Mouse (Mus musculus) kidney, embryonic 15.5 days (tissue): ENCODE data around the gene Rnf113a2. TPM values are rescaled to one million over a fixed set of nuclear protein-coding genes. Genes with fewer than 3 reads are reported as not detected.

ENCODE experiments used
- ATAC-seq: fragments of 200-750 bp; cut with Nextera tagmentation; replicated peaks from 2 replicates; pipeline ENCODE4 v1.8.0; 2017; ENCODE audit warnings: moderate TSS enrichment; ENCODE audit not compliant: low FRiP score
- H3K27ac ChIP-seq: fragments of 300-500 bp; sonication (generic); 2 replicates; pipeline ENCODE4 v1.5.1; 2015; ENCODE audit warnings: mild to moderate bottlenecking, inconsistent platforms
- H3K27me3 ChIP-seq: fragments of 300-500 bp; sonication (generic); 2 replicates; pipeline ENCODE4 v1.6.1; 2015; ENCODE audit warnings: inconsistent platforms
- H3K36me3 ChIP-seq: fragments of 300-500 bp; sonication (generic); 2 replicates; pipeline ENCODE4 v1.6.1; 2015; ENCODE audit warnings: inconsistent platforms
- H3K4me1 ChIP-seq: fragments of 300-500 bp; sonication (generic); 2 replicates; pipeline ENCODE4 v1.6.1; 2015; ENCODE audit warnings: inconsistent platforms
- H3K4me2 ChIP-seq: fragments of 300-500 bp; sonication (generic); 2 replicates; pipeline ENCODE4 v1.6.1; 2015; ENCODE audit warnings: moderate library complexity, mild to moderate bottlenecking, inconsistent platforms
- H3K4me3 ChIP-seq: fragments of 300-500 bp; sonication (generic); replicated peaks from 2 replicates; pipeline ENCODE4 v1.5.1; 2015; ENCODE audit warnings: mild to moderate bottlenecking, inconsistent platforms
- H3K9ac ChIP-seq: fragments of 300-500 bp; sonication (generic); 2 replicates; pipeline ENCODE4 v1.6.1; 2015; ENCODE audit warnings: mild to moderate bottlenecking, inconsistent platforms
- H3K9me3 ChIP-seq: fragments of 300-500 bp; sonication (generic); replicated peaks from 2 replicates; pipeline ENCODE4 v1.6.1; 2016; ENCODE audit warnings: inconsistent platforms
- whole genome bisulfite sequencing: fragments of 180-500 bp; shearing (Covaris S2); methylation state at CpG from one replicate; pipeline ENCODE4 v1.1.7; 2015; ENCODE audit warnings: mixed read lengths; 5-methylcytosine and 5-hydroxymethylcytosine counted together
- polyA plus RNA-seq: library from polyadenylated mRNA; unstranded; fragments of >200 nt; fragmentation: Nextera tagmentation; extraction: Ambion mirVana; gene quantifications from 2 replicates; pipeline ENCODE4 v1.2.1, GENCODE M21; 2015

Gene Rnf113a2
- polyA plus RNA-seq, 1 experiment from 2014 or later = 23.8 TPM

- Histone ChIP-seq H3K9ac (no peak overlapping the region), H3K4me3 (no peak overlapping the region), H3K9me3 (no peaks in the 10 kb centered on the region), H3K4me1 (peaks cover 11% of the 10 kb centered on the region), H3K27ac (no peak overlapping the region), H3K4me2 (no peak overlapping the region), H3K27me3 (no peaks in the 10 kb centered on the region), H3K36me3 (peaks cover 42% of the 10 kb centered on the region)
- ATAC-seq = no peak
- 94% methylated on average over 3 of the region's 3 CpGs for whole genome bisulfite sequencing
Observed at GRCm38 (mm10) chr12:84456911-84457310, 39.9 kb downstream of the Rnf113a2 start.

DNA sequence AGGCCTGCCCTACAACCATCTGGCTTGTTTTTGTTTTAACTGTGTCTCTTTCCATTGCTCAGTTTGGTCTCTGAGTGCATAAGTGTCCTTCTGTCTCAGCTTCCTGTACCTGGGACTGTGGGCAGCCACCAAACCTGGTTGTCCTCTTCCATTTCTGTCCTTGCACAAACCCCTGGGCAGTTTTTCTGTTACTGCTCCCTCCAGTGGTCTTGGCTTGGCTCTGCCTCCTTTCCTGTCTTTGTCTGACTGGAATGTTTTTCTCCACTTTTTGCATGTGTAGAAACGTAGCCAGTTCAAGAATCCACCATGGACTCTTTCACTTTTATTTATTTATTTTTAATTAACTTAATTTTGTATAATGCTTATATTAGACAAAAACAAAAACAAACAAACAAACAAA lies 42.8 kb downstream of the Rnf113a2 start:
- WGBS = 67% methylated on average over 1 of the region's 1 CpGs
- Histone ChIP-seq H3K4me3 (no peak overlapping the region), H3K27me3 (no peaks in the 10 kb centered on the region), H3K36me3 (peaks cover 70% of the 10 kb centered on the region), H3K4me1 (no peaks in the 10 kb centered on the region), H3K27ac (no peak overlapping the region), H3K9me3 (no peaks in the 10 kb centered on the region), H3K9ac (no peak overlapping the region), H3K4me2 (no peak overlapping the region)
- no peak for ATAC-seq

- H3K9me3 ChIP-seq = no peaks in the 10 kb centered on the region
- no peak for ATAC-seq
- no peak overlapping the region for H3K27ac ChIP-seq
- no peaks in the 10 kb centered on the region for H3K27me3 ChIP-seq
- no peak overlapping the region for H3K9ac ChIP-seq
- H3K4me3 ChIP-seq = no peak overlapping the region
- H3K4me2 ChIP-seq = no peak overlapping the region
- H3K4me1 ChIP-seq = no peaks in the 10 kb centered on the region
- 90% methylated on average over 5 of the region's 5 CpGs for WGBS
- H3K36me3 ChIP-seq = peaks cover 72% of the 10 kb centered on the region
Observed at GRCm38 (mm10) chr12:84461416-84461815, 44.4 kb downstream of the Rnf113a2 start.

GRCm38 (mm10) chr12:84462856-84463255 lies 45.9 kb downstream of the Rnf113a2 start:
- Histone ChIP-seq H3K27me3 (no peaks in the 10 kb centered on the region), H3K4me3 (no peak overlapping the region), H3K36me3 (peaks cover 74% of the 10 kb centered on the region), H3K9me3 (no peaks in the 10 kb centered on the region), H3K9ac (no peak overlapping the region), H3K4me1 (no peaks in the 10 kb centered on the region), H3K4me2 (no peak overlapping the region), H3K27ac (no peak overlapping the region)
- no peak for ATAC-seq
- 83% methylated on average over 3 of the region's 3 CpGs for WGBS

Other genes with a start within 250 kb of the Rnf113a2 start
- 8.7 and 10.8 TPM in 2 replicates for gene Elmsan1, start 198.3 kb upstream of the Rnf113a2 start, polyA plus RNA-seq
- 25.4 and 26.7 TPM in 2 replicates for gene Ptgr2, start 132.0 kb upstream of the Rnf113a2 start, polyA plus RNA-seq
- gene Zfp410, start 100.3 kb upstream of the Rnf113a2 start, polyA plus RNA-seq = 77.8 and 79.4 TPM in 2 replicates
- 50.2 and 53.3 TPM in 2 replicates for gene Coq6, start 55.5 kb upstream of the Rnf113a2 start, polyA plus RNA-seq
- 3.7 and 4.2 TPM in 2 replicates for gene Fam161b, start 55.4 kb upstream of the Rnf113a2 start, polyA plus RNA-seq
- 36.8 and 38.0 TPM in 2 replicates for gene Entpd5, start 8.2 kb upstream of the Rnf113a2 start, polyA plus RNA-seq
- 1.2 and 1.7 TPM in 2 replicates for gene Bbof1, start 8.1 kb upstream of the Rnf113a2 start, polyA plus RNA-seq
- 60.7 and 62.8 TPM in 2 replicates for gene Aldh6a1, start 33.8 kb downstream of the Rnf113a2 start, polyA plus RNA-seq
- 23.2 and 23.4 TPM in 2 replicates for gene Lin52, start 34.2 kb downstream of the Rnf113a2 start, polyA plus RNA-seq
- not detected in 2 replicates for gene Vsx2, start 152.6 kb downstream of the Rnf113a2 start, polyA plus RNA-seq
- gene Abcd4, start 200.2 kb downstream of the Rnf113a2 start, polyA plus RNA-seq = 17.1 and 19.9 TPM in 2 replicates
- gene Vrtn, start 223.8 kb downstream of the Rnf113a2 start, polyA plus RNA-seq = not detected in 2 replicates